Mouse (Mus musculus) adrenal gland, adult 8-10 months (tissue): Measurements from ENCODE around the gene Ces3a. TPM values are rescaled to one million over a fixed set of nuclear protein-coding genes. Genes with fewer than 3 reads are reported as not detected.
"Not testable (repeated sequence)": the region's sequence is repeated elsewhere in the genome, so short reads cannot be mapped to it uniquely, and the experiment has no call there.

Experiments
- DNase-seq: peaks from one replicate; pipeline ENCODE4 v3.0.0; 2022
- total RNA-seq, 4 experiments: library from RNA; stranded (reverse); gene quantifications; 2 replicates each; pipeline ENCODE4 v1.2.4; 2022

The Ces3a gene
- total RNA-seq, 4 experiments from 2014 or later = 1.6 TPM; not detected in 3

DNA sequence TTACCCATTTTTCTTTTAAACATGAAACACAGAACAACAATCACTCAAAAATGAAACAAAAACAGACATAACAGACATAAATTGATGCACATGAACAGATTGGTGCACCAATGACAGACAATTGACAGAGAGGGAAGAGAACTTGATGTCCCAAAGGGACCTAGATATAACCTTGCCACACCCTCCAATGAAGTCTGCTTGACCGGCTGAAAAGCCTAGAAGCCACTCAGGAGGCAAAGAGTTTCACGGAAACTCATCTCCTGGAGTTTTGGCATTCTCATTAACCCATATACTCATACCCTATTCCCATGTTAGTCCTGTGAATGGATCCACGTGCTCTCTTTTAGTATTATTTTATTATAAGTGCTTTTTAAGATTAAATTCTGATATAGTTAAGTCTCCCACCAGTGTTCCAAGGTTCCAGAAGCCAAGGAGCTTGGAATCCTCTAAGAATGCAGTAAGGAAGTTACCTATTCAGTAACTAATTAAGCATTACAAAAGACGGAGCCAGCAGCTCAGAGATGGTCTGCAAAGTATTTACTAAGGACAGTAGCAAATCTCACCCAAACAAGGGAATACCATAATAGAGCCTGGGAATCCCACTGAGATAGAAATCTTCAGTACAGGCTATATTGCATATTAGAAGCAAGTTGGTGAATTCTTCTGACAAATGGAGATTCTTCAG, 53.8 kb downstream of the Ces3a start:
- DNase-seq = not testable (repeated sequence)

DNA sequence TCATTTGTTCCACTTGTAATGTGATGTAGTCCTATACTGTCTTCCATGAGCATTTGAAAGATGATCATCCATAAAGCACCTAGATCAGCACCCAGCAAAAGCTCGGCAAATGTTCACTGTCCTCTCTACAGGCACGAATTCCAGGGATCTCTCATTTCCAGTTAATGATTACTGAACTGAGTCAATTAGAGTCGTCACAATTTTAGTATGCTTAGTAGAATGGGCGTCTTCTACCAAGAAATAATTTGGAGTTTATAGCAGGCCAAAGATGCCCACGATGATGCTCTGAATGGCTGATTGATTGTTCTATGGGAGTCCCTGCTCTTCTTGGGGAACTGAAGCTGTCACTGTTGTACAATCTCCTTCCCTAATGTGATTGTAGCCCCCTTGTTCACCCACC, 55.3 kb downstream of the Ces3a start:
- DNase-seq = not testable (repeated sequence)

DNA sequence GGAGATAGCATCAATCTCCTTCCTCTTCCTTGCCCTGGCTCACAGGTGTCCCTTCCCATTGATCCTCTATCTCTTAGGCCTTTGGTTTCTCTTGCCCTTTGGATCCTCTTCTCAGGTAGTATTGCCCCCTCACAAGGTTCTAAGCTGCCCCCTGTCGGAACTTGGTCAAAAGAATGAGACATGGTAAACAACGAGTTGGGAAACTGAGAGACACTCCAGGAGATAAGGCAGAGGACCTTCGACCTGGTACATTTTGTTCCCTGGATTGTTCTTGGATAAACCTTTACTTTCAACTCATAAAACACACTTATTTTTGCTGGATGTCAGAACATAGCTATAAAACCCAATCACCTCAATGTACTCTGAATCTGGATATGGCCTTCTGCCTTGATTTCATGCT, 55.8 kb downstream of the Ces3a start:
- DNase-seq = no peak

Other genes with a start within 250 kb of the Ces3a start
- under 1 TPM; 0.10 to 0.70 (median 0.42) TPM for gene Ces2b, start 217.0 kb upstream of the Ces3a start, total RNA-seq
- not detected for gene Ces2c, start 201.5 kb upstream of the Ces3a start, total RNA-seq
- 1 to 10 TPM; 2.1 to 6.6 (median 4.9) TPM for gene Ces2e, start 122.3 kb upstream of the Ces3a start, total RNA-seq
- not detected for gene Ces2f, start 101.2 kb upstream of the Ces3a start, total RNA-seq
- 1 to 10 TPM; 2.7 to 3.9 (median 3.4) TPM for gene Ces2g, start 86.9 kb upstream of the Ces3a start, total RNA-seq
- not detected for gene Ces2h, start 47.7 kb upstream of the Ces3a start, total RNA-seq
- gene Ces3b, start 35.2 kb downstream of the Ces3a start, total RNA-seq = under 1 TPM in 1 of 4 experiments, not detected in 3; 0.73 TPM
- gene Ces4a, start 83.2 kb downstream of the Ces3a start, total RNA-seq = under 1 TPM in 2 of 4 experiments, not detected in 2; 0.16 to 0.24 TPM
- 100 to 1,000 TPM in 2 of 4 experiments, 10 to 100 TPM in 2; 71.5 to 127 (median 93.2) TPM for gene Cbfb, start 122.1 kb downstream of the Ces3a start, total RNA-seq
- 10 to 100 TPM; 25.0 to 31.8 (median 28.4) TPM for gene D230025D16Rik, start 176.5 kb downstream of the Ces3a start, total RNA-seq
- gene B3gnt9, start 206.6 kb downstream of the Ces3a start, total RNA-seq = 1 to 10 TPM; 3.5 to 5.9 (median 4.6) TPM
- 10 to 100 TPM; 15.5 to 20.0 (median 19.2) TPM for gene Tradd, start 216.0 kb downstream of the Ces3a start, total RNA-seq
- gene Fbxl8, start 216.0 kb downstream of the Ces3a start, total RNA-seq = 1 to 10 TPM; 3.9 to 5.4 (median 4.5) TPM
- 1 to 10 TPM; 2.1 to 4.8 (median 3.3) TPM for gene Hsf4, start 221.2 kb downstream of the Ces3a start, total RNA-seq
- gene Nol3, start 227.5 kb downstream of the Ces3a start, total RNA-seq = 10 to 100 TPM in 1 of 4 experiments, 1 to 10 TPM in 3; 5.5 to 11.7 (median 6.5) TPM
- gene 4931428F04Rik, start 241.3 kb downstream of the Ces3a start, total RNA-seq = 1 to 10 TPM; 2.6 to 5.0 (median 4.6) TPM
- 10 to 100 TPM; 20.0 to 57.6 (median 36.8) TPM for gene Exoc3l, start 247.5 kb downstream of the Ces3a start, total RNA-seq
- 10 to 100 TPM; 39.5 to 53.6 (median 42.0) TPM for gene E2f4, start 249.1 kb downstream of the Ces3a start, total RNA-seq